Mouse (Mus musculus): Measurements from ENCODE around the gene Rph3a.
"Not testable (repeated sequence)": the region's sequence is repeated elsewhere in the genome, so short reads cannot be mapped to it uniquely, and the experiment has no call there.

Gene Rph3a

GRCm38 (mm10) chr5:120908196-120908920, 101.5 kb downstream of the Rph3a start:
- DNase-seq (ENCODE audit: low spot score) = no peak

GRCm38 (mm10) chr5:120906791-120907733, 102.8 kb downstream of the Rph3a start, which contains the start of gene Oas1a:
Oas1a (minus strand) TSS chr5:120907521.
- not testable (repeated sequence) for DNase-seq (ENCODE audit: low spot score)

GRCm38 (mm10) chr5:120902056-120902455, 107.8 kb downstream of the Rph3a start:
- no peak for DNase-seq (ENCODE audit: low spot score)

- DNase-seq (ENCODE audit: low spot score) = no peak
Observed at GRCm38 (mm10) chr5:120900666-120901065, 109.2 kb downstream of the Rph3a start.

- no peak for DNase-seq (ENCODE audit: low spot score)
Observed at GRCm38 (mm10) chr5:120898726-120899125, 111.2 kb downstream of the Rph3a start.

GRCm38 (mm10) chr5:120898307-120898706, 111.6 kb downstream of the Rph3a start:
- no peak for DNase-seq (ENCODE audit: low spot score)

- no peak for DNase-seq (ENCODE audit: low spot score)
Observed at GRCm38 (mm10) chr5:120895231-120895900, 114.5 kb downstream of the Rph3a start.

- not testable (repeated sequence) for DNase-seq (ENCODE audit: low spot score)
Observed at GRCm38 (mm10) chr5:120894692-120895091, 115.2 kb downstream of the Rph3a start.

GRCm38 (mm10) chr5:120893866-120894265, 116.0 kb downstream of the Rph3a start:
- not testable (repeated sequence) for DNase-seq (ENCODE audit: low spot score)

GRCm38 (mm10) chr5:120892243-120892660, 117.6 kb downstream of the Rph3a start:
- no peak for DNase-seq (ENCODE audit: low spot score)

- DNase-seq (ENCODE audit: low spot score) = not testable (repeated sequence)
Observed at GRCm38 (mm10) chr5:120891566-120892242, 118.2 kb downstream of the Rph3a start.

GRCm38 (mm10) chr5:120890991-120891390, 118.9 kb downstream of the Rph3a start:
- no peak for DNase-seq (ENCODE audit: low spot score)

Measured in MN1 (cell line).